Mouse (Mus musculus) spleen, adult 2 months (tissue): ENCODE results near the gene Brix1. TPM values are rescaled to one million over a fixed set of nuclear protein-coding genes. Genes with fewer than 3 reads are reported as not detected.
"Not testable (repeated sequence)": the region's sequence is repeated elsewhere in the genome, so short reads cannot be mapped to it uniquely, and the experiment has no call there.

Experiments used
- DNase-seq, 2 experiments: peaks; one replicate each; pipeline versions ENCODE4 v3.0.0 to v3.0.0-alpha.2; 2012 to 2021; ENCODE audit warnings: low spot score in 2 of 2, low read depth in 1 of 2
- H3K27ac ChIP-seq: fragments of 200-500 bp; 2 replicates; pipeline ENCODE4 v1.5.1; 2012; ENCODE audit warnings: low read length, inconsistent platforms; ENCODE audit not compliant: insufficient read depth
- H3K27me3 ChIP-seq: fragments of 200-500 bp; 2 replicates; pipeline ENCODE4 v1.6.1; 2012; ENCODE audit warnings: mild to moderate bottlenecking, moderate library complexity, low read length, inconsistent platforms; ENCODE audit not compliant: control insufficient read depth, insufficient read depth
- H3K36me3 ChIP-seq: fragments of 200-500 bp; 2 replicates; pipeline ENCODE4 v1.6.1; 2012; ENCODE audit warnings: mild to moderate bottlenecking, low read length, inconsistent platforms; ENCODE audit not compliant: control insufficient read depth, insufficient read depth
- H3K4me1 ChIP-seq: fragments of 200-500 bp; 2 replicates; pipeline ENCODE4 v1.6.1; 2011; ENCODE audit warnings: inconsistent platforms; ENCODE audit not compliant: control insufficient read depth, insufficient read depth, insufficient read length
- H3K4me3 ChIP-seq: fragments of 200-500 bp; 2 replicates; pipeline ENCODE4 v1.5.1; 2011; ENCODE audit warnings: mild to moderate bottlenecking, inconsistent platforms; ENCODE audit not compliant: insufficient read depth, insufficient read length; ENCODE audit errors: extremely low read depth
- CTCF ChIP-seq: fragments of 200-500 bp; IDR thresholded peaks from 2 replicates; pipeline ENCODE4 v1.5.1; 2011; ENCODE audit warnings: mild to moderate bottlenecking, inconsistent platforms; ENCODE audit not compliant: insufficient read depth, insufficient read length, insufficient replicate concordance; ENCODE audit errors: extremely low read depth
- POLR2A ChIP-seq: fragments of 200-500 bp; IDR thresholded peaks from 2 replicates; pipeline ENCODE4 v1.6.1; 2011; ENCODE audit warnings: low read depth, low read length, inconsistent platforms
- WGBS: fragments of 180-500 bp; shearing (Covaris S2); methylation state at CpG from one replicate; pipeline ENCODE4 v1.1.7; 2018; 5-methylcytosine and 5-hydroxymethylcytosine counted together
- polyA plus RNA-seq: library from polyadenylated mRNA; depleted of rRNA; stranded (reverse); fragments of >200 nt; gene quantifications from 2 replicates; pipeline ENCODE4 v1.2.3, GENCODE M21; 2012; rRNA removed

Brix1 gene
- polyA plus RNA-seq, result 0.63 and 0.79 TPM in 2 replicates

DNA sequence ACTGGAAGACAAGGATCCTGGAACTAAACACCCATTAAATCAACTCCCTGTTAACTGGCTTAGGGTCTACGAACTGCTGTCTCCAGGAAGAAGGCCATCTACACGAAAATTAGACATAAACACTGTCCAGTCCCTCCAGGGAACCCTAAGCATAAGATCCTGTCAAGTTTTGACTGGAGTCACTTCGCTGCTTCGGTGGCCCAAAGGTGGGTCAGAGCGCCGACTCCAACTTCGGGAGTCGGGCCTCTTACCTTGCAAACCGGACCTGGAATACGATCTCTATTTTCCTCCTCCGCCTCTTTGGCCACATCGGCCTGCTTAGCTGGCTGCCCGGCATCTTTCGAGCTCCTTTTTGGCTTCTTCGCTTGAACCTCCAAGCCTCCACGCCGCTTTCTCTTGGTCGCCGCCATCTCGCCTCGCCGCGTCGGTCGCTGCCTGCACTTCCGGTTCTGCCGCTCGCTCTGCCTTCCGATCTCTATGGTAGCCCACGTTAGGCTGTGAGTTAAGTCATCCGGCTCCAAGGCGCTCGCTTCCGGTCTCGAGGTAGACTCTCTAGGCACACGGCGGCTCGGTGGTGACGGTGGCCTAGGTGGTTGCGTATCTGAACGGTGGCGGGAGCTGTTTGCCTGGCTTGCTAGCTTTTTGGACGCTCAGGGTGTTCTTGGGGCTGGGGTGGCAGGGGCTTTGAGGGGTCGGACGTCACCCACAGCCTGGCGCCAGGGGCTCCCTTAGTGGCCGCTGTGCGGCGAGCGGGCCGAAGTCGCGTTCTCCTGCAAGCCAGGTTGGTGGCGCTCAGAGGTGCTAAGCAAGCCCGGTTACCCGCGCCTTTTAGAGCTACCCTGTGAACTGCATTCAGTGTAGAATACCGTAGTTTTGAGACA lies at the start of gene Brix1, which contains the start of gene Rad1:
Gene Brix1, minus strand, starts transcription at position 464 of the 881 bp plus-strand sequence.
Gene Rad1, plus strand, starts transcription at position 535 of the 881 bp plus-strand sequence.
- no peaks in the 10 kb centered on the region for H3K27me3 ChIP-seq
- no peaks in the 10 kb centered on the region for H3K4me1 ChIP-seq
- H3K27ac ChIP-seq, result peak within 1 kb of the TSS; percentile 40; the same call in 1 of the 2 replicates
- DNase-seq, result peak; percentile 92 to 93
- peak; percentile 72 for TF ChIP-seq POLR2A
- no peak for TF ChIP-seq CTCF
- H3K4me3 ChIP-seq, result peak within 1 kb of the TSS; percentile 88
- WGBS, result under 1% methylated on average over 58 of the region's 58 CpGs
- H3K36me3 ChIP-seq, result peaks cover 6% of the 10 kb centered on the region

- H3K36me3 ChIP-seq, result no peaks in the 10 kb centered on the region
- TF ChIP-seq POLR2A (no peak), CTCF (no peak)
- H3K4me3 ChIP-seq, result no peak overlapping the region
- no peak for DNase-seq
- H3K27me3 ChIP-seq, result no peaks in the 10 kb centered on the region
- H3K27ac ChIP-seq, result no peak overlapping the region
- no peaks in the 10 kb centered on the region for H3K4me1 ChIP-seq
- WGBS, result 80% methylated on average over 5 of the region's 5 CpGs
Measured at GRCm38 (mm10) chr15:10534591-10534990, 48.8 kb upstream of the Brix1 start.

- not testable (repeated sequence) for H3K36me3 ChIP-seq, DNase-seq, H3K27me3 ChIP-seq, H3K4me1 ChIP-seq, H3K4me3 ChIP-seq, H3K27ac ChIP-seq
- WGBS, result 93% methylated on average over 10 of the region's 10 CpGs
Measured at GRCm38 (mm10) chr15:10533361-10533760, 47.6 kb upstream of the Brix1 start.

GRCm38 (mm10) chr15:10531352-10531751 lies 45.6 kb upstream of the Brix1 start:
- no peaks in the 10 kb centered on the region for H3K36me3 ChIP-seq
- WGBS, result 89% methylated on average over 4 of the region's 4 CpGs
- TF ChIP-seq CTCF (no peak), POLR2A (no peak)

GRCm38 (mm10) chr15:10525896-10526295 lies 40.1 kb upstream of the Brix1 start:
- TF ChIP-seq CTCF (no peak), POLR2A (no peak)

More at GRCm38 (mm10) chr15:10531352-10531751, 45.6 kb upstream of the Brix1 start:
- H3K4me1 ChIP-seq, result no peaks in the 10 kb centered on the region
- no peak overlapping the region for H3K4me3 ChIP-seq
- no peak overlapping the region for H3K27ac ChIP-seq
- DNase-seq, result no peak
- no peaks in the 10 kb centered on the region for H3K27me3 ChIP-seq

DNA sequence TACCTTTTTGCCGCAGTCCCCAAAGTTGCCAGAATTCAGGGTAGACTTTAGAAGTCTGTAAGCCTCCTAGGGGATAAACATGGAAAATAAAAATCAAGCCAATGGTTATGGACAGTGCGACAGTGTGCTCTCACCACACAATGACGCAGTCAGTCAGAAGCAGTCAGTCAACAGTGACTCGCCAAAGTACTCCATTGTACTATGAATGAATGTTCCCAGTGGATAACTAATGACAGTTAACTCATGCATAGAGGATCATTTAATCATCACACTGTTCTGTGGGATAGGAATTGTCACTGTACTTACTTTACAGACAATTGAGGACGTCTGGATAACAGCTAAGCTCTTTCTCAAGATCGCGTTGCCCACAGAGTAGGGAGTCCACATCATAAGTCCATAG lies 29.4 kb upstream of the Brix1 start:
- TF ChIP-seq CTCF (no peak), POLR2A (no peak)
- DNase-seq, result no peak
- WGBS, result 91% methylated on average over 7 of the region's 7 CpGs
- Histone ChIP-seq H3K4me3 (no peak overlapping the region), H3K27me3 (no peaks in the 10 kb centered on the region), H3K27ac (no peak overlapping the region), H3K4me1 (no peaks in the 10 kb centered on the region), H3K36me3 (no peaks in the 10 kb centered on the region)

More at GRCm38 (mm10) chr15:10525896-10526295, 40.1 kb upstream of the Brix1 start:
- H3K27me3 ChIP-seq, result no peaks in the 10 kb centered on the region; the same call in 1 of the 2 replicates
- no peak overlapping the region for H3K27ac ChIP-seq
- no peak overlapping the region for H3K4me3 ChIP-seq
- 75% methylated on average over 1 of the region's 1 CpGs for WGBS
- H3K4me1 ChIP-seq, result no peaks in the 10 kb centered on the region
- no peak for DNase-seq
- H3K36me3 ChIP-seq, result no peaks in the 10 kb centered on the region

GRCm38 (mm10) chr15:10506099-10506498 lies 20.4 kb upstream of the Brix1 start:
- no peak for TF ChIP-seq CTCF
- TF ChIP-seq POLR2A, result no peak
- no peak for DNase-seq
- Histone ChIP-seq H3K4me1 (no peaks in the 10 kb centered on the region), H3K4me3 (no peak overlapping the region), H3K36me3 (no peaks in the 10 kb centered on the region), H3K27ac (no peak overlapping the region), H3K27me3 (no peaks in the 10 kb centered on the region)
- WGBS, result 81% methylated on average over 11 of the region's 11 CpGs
